Mouse (Mus musculus): Measurements from ENCODE around the gene Slc7a11.

DNA sequence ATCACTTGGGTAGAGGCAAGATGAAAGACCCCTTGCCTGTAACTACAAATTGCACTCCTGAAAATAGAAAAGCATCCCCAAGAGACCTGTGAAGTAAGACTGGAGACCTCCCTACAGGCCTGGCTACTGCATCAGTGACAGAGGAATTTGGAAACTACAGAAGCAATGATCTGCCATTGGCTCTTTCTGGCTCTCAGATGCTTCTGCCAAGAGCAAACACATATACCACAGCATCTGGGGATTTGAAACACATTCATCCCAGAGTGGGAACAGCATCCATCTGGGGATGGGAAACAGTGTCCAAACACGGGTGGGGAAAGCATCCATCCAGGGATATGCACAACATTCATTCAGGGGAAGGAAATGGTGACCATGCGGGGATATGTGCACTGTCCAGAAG, 313.1 kb downstream of the Slc7a11 start:
- no peak for TF ChIP-seq POLR2A (IDR thresholded peaks at IDR 0.05; ENCODE audit: borderline replicate concordance, extremely low read depth, low read depth, low read length)
- TF ChIP-seq CTCF (IDR thresholded peaks at IDR 0.05; ENCODE audit: insufficient read depth, low read length): no peak
